Mouse (Mus musculus): ENCODE measurements at regions not wholly inside any gene's neighbourhood (a gene's known extent, or its start where the extent isn't known, plus 50 kb on each side); places are given as distances from the start of the nearest gene placed in this dataset.

DNA sequence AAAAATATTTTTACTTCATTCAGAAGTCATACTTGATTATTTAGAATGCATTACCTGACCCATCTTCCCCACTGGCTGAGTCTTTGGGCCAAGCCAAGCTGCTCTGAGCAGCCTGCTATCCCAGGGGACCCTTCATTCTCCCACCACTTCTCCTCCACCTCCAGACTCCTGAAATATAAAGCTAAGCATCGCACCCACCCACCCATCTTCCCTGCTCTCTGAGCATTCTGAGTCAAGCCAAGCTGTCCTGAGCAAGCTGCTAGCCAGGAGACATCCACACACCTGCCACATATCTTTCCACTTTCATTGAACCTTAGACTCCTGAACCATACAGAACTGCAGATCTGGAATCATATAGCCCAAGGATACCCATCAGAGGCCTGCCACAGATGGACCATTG is 1456.2 kb upstream of the Adam24 start:
- DNase-seq (ENCODE audit: low spot score in 2 of 2): no peak
- Histone ChIP-seq H3K4me3 (no peak overlapping the region), H3K27ac (no peak overlapping the region)
- no peak for TF ChIP-seq CTCF (conservative IDR thresholded peaks at IDR 0.05)

- TF ChIP-seq CTCF (conservative IDR thresholded peaks at IDR 0.05): no peak
- DNase-seq (ENCODE audit: low spot score in 2 of 2): no peak
- Histone ChIP-seq H3K27ac (no peak overlapping the region), H3K4me3 (no peak overlapping the region)
Measured at GRCm38 (mm10) chr8:39227239-39227638, 1447.6 kb upstream of the Adam24 start.

- no peak for TF ChIP-seq CTCF (conservative IDR thresholded peaks at IDR 0.05)
- Histone ChIP-seq H3K27ac (no peak overlapping the region), H3K4me3 (no peak overlapping the region)
- peak; percentile 48 to 76 for DNase-seq (ENCODE audit: low spot score in 2 of 2)
Measured at GRCm38 (mm10) chr8:39268970-39269497, 1405.8 kb upstream of the Adam24 start.

GRCm38 (mm10) chr8:39297548-39298306 is 1377.2 kb upstream of the Adam24 start:
- H3K27ac ChIP-seq: no peak overlapping the region
- DNase-seq (ENCODE audit: low spot score in 2 of 2): no peak
- no peak overlapping the region for H3K4me3 ChIP-seq
- TF ChIP-seq CTCF (conservative IDR thresholded peaks at IDR 0.05): no peak

DNA sequence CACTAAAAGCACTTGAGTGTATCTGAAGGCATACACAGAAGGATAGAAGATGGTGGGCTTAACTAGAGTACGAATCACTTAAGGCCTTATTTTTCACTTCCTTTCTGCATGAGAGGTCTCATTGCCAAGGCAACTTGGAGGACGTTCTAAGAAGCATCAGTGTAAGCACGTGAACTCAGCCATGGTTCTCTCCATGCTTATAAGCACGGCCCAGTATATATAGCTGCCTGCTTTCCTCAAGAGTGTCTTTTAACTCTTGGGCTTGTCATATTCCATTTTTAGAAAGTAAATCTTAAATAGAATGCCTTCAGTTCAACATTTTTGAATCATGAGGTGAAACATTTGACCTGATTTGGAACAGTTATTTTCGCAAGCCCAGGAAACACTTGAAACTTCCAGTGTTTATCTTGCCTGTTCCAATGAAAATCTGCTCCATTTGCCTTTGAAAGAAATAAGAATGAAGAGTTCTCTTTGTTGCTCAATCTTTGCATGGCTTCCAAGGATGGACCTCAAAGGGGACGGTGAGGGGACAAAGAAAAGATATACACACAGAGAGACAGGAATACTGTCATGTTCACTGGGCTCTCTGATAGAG is 1371.0 kb upstream of the Adam24 start:
- TF ChIP-seq CTCF (conservative IDR thresholded peaks at IDR 0.05): no peak
- Histone ChIP-seq H3K27ac (no peak overlapping the region), H3K4me3 (no peak overlapping the region)
- no peak for DNase-seq (ENCODE audit: low spot score in 2 of 2)

GRCm38 (mm10) chr8:39313854-39314253 is 1361.0 kb upstream of the Adam24 start:
- Histone ChIP-seq H3K4me3 (no peak overlapping the region), H3K27ac (no peak overlapping the region)
- DNase-seq (ENCODE audit: low spot score in 2 of 2): no peak
- no peak for TF ChIP-seq CTCF (conservative IDR thresholded peaks at IDR 0.05)

GRCm38 (mm10) chr8:39315521-39316233 is 1359.2 kb upstream of the Adam24 start:
- no peak overlapping the region for H3K27ac ChIP-seq
- no peak for TF ChIP-seq CTCF (conservative IDR thresholded peaks at IDR 0.05)
- no peak overlapping the region for H3K4me3 ChIP-seq
- DNase-seq (ENCODE audit: low spot score in 2 of 2): no peak

GRCm38 (mm10) chr8:39316234-39316568 is 1358.7 kb upstream of the Adam24 start:
- no peak for TF ChIP-seq CTCF (conservative IDR thresholded peaks at IDR 0.05)
- no peak for DNase-seq (ENCODE audit: low spot score in 2 of 2)
- Histone ChIP-seq H3K27ac (no peak overlapping the region), H3K4me3 (no peak overlapping the region)

GRCm38 (mm10) chr8:39329378-39329777 is 1345.5 kb upstream of the Adam24 start:
- TF ChIP-seq CTCF (conservative IDR thresholded peaks at IDR 0.05): no peak

DNA sequence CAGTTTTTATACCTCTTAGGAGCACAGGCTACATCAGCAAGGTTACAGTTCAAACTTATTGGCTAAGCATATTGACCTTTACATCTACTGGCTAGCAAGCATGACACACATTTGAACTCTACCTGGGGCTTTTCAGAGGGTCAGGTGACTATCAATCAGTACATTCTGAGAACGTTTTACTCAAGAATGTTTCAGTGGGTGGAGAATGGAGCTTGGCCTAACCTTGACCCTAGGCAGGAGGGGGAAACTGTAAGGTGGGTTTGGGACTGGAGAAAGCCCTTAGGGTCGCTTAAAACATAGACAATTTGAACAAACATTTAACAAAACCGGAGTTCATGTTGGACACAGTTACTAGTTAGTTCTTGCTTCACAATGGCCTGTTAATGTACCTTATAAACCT is 1330.1 kb upstream of the Adam24 start:
- no peak for TF ChIP-seq CTCF (conservative IDR thresholded peaks at IDR 0.05)
- DNase-seq (ENCODE audit: low spot score in 2 of 2): no peak
- Histone ChIP-seq H3K27ac (no peak overlapping the region), H3K4me3 (no peak overlapping the region)

More at GRCm38 (mm10) chr8:39329378-39329777, 1345.5 kb upstream of the Adam24 start:
- Histone ChIP-seq H3K27ac (no peak overlapping the region), H3K4me3 (no peak overlapping the region)
- DNase-seq (ENCODE audit: low spot score in 2 of 2): no peak

GRCm38 (mm10) chr8:39346471-39346870 is 1328.4 kb upstream of the Adam24 start:
- TF ChIP-seq CTCF (conservative IDR thresholded peaks at IDR 0.05): no peak
- H3K4me3 ChIP-seq: no peak overlapping the region
- no peak overlapping the region for H3K27ac ChIP-seq
- DNase-seq (ENCODE audit: low spot score in 2 of 2): no peak

DNA sequence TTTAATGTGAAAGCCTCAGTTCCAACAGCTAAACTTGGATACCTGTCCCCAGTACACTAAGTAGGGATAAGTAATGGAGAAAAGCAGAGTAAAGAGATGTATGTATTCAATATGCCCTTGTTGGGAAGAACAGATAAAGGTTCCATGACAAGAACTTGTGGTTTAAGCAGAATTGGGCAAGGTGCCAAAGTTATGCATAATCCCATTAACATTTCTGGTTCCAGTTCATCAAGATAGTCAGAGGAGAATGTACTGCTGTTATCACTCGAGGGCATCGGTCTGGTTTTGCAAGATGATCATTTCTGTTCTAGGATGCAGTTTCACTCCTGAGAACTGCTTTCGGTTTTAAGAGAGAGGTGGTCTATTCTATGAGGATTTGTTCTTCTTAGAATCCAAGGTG is 1325.9 kb upstream of the Adam24 start:
- Histone ChIP-seq H3K4me3 (no peak overlapping the region), H3K27ac (no peak overlapping the region)
- DNase-seq (ENCODE audit: low spot score in 2 of 2): no peak
- TF ChIP-seq CTCF (conservative IDR thresholded peaks at IDR 0.05): no peak

DNA sequence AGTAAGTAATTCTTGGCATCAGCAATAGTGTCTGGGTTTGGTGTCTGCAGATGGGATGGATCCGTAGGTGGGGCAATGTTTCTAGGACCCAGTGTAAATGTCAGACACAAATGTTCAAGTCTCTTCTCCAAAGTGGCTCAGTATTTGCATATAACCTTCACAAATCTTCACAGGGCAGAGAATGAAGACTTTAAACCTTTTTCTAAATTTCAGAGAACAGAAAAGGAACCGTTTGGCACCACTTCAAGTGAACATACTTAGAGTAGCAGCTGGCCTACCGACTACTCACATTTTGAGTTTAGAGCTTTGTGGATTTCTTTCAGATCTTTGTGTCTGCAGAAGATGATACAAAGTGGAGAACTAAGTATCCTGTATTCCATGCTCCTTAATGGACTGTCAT is 1319.5 kb upstream of the Adam24 start:
- no peak for TF ChIP-seq CTCF (conservative IDR thresholded peaks at IDR 0.05)
- no peak overlapping the region for H3K4me3 ChIP-seq
- no peak overlapping the region for H3K27ac ChIP-seq
- DNase-seq (ENCODE audit: low spot score in 2 of 2): peak; percentile 16 to 18

Data from layer of hippocampus, adult 2 months (tissue).